Mouse (Mus musculus) CH12.LX (cell line): Measurements from ENCODE around the gene Gm9913. TPM values are rescaled to one million over a fixed set of nuclear protein-coding genes. Genes with fewer than 3 reads are reported as not detected.

Source experiments
- DNase-seq: peaks from one replicate; pipeline ENCODE4 v3.0.0-alpha.2; 2013; ENCODE audit errors: extremely low read depth
- H3K27ac ChIP-seq: 2 replicates; pipeline ENCODE4 v1.5.1; 2012; ENCODE audit warnings: low read depth, mild to moderate bottlenecking, control low read depth, moderate library complexity; ENCODE audit not compliant: insufficient read depth
- H3K27me3 ChIP-seq: replicated peaks from 2 replicates; pipeline ENCODE3; 2012; ENCODE audit warnings: inconsistent platforms
- H3K36me3 ChIP-seq, 2 experiments: replicated peaks in 1 of 2; 2 replicates each; pipeline versions ENCODE3 to v1.6.1; 2012; ENCODE audit warnings: inconsistent platforms in 1 of 2, low read length in 1 of 2, mild to moderate bottlenecking in 1 of 2, mixed read lengths in 1 of 2, moderate library complexity in 1 of 2; ENCODE audit not compliant: control insufficient read depth in 1 of 2, insufficient read depth in 1 of 2
- H3K4me1 ChIP-seq, 2 experiments: 2 replicates each; pipeline ENCODE4 v1.6.1; 2012; ENCODE audit warnings: inconsistent platforms in 1 of 2, moderate library complexity in 1 of 2; ENCODE audit not compliant: insufficient read depth in 2 of 2, control insufficient read depth in 1 of 2
- H3K4me2 ChIP-seq: 2 replicates; pipeline ENCODE4 v1.6.1; 2012; ENCODE audit warnings: low read depth, mild to moderate bottlenecking, control low read depth; ENCODE audit not compliant: poor library complexity, insufficient read depth, severe bottlenecking
- H3K4me3 ChIP-seq, 3 experiments: fragments of 150-350 bp in 1 of 3; sonication (generic) in 1 of 3; replicated peaks in 1 of 3; 2 replicates each; pipeline versions ENCODE3 to v1.5.1; 2011 to 2012; ENCODE audit warnings: low read depth in 2 of 3, low read length in 2 of 3, mild to moderate bottlenecking in 2 of 3, moderate library complexity in 2 of 3, control low read depth in 1 of 3, improper control_type of control experiment in 1 of 3, inconsistent platforms in 1 of 3, mixed read lengths in 1 of 3; ENCODE audit not compliant: poor library complexity in 1 of 3
- H3K79me2 ChIP-seq: replicated peaks from 2 replicates; pipeline ENCODE4 v1.6.1; 2012; ENCODE audit warnings: mild to moderate bottlenecking, moderate library complexity; ENCODE audit not compliant: control insufficient read depth, poor library complexity, insufficient read depth, severe bottlenecking; ENCODE audit errors: extremely low read depth
- H3K9ac ChIP-seq: 2 replicates; pipeline ENCODE4 v1.6.1; 2012; ENCODE audit warnings: low read depth, mild to moderate bottlenecking, control low read depth, moderate library complexity; ENCODE audit not compliant: insufficient read depth
- H3K9me3 ChIP-seq: replicated peaks from 2 replicates; pipeline ENCODE3; 2012; ENCODE audit warnings: low read length, inconsistent platforms, mixed read lengths
- BHLHE40 ChIP-seq: IDR thresholded peaks from 2 replicates; pipeline ENCODE4 v1.6.1; 2011; ENCODE audit warnings: mild to moderate bottlenecking, low read depth, low read length, improper control_type of control experiment
- CHD1 ChIP-seq: IDR thresholded peaks from 2 replicates; pipeline ENCODE4 v1.6.1; 2012; ENCODE audit warnings: low read depth, low read length, improper control_type of control experiment, inconsistent platforms
- ELF1 ChIP-seq: IDR thresholded peaks from 2 replicates; pipeline ENCODE4 v1.6.1; 2014; ENCODE audit warnings: low read depth, mild to moderate bottlenecking, inconsistent platforms, low read length, improper control_type of control experiment
- EP300 ChIP-seq: IDR thresholded peaks from 2 replicates; pipeline ENCODE4 v1.6.1; 2011; ENCODE audit warnings: low read length, improper control_type of control experiment
- JUN ChIP-seq: IDR thresholded peaks from 2 replicates; pipeline ENCODE4 v1.6.1; 2011; ENCODE audit warnings: low read depth, mild to moderate bottlenecking, low read length, improper control_type of control experiment, moderate library complexity; ENCODE audit not compliant: insufficient read depth
- JUND ChIP-seq: conservative IDR thresholded peaks from 2 replicates; pipeline ENCODE4 v1.6.1; 2011; ENCODE audit warnings: low read depth, low read length, improper control_type of control experiment
- MAZ ChIP-seq: IDR thresholded peaks from 2 replicates; pipeline ENCODE4 v1.6.1; 2012; ENCODE audit warnings: low read depth, mild to moderate bottlenecking, inconsistent platforms, low read length, improper control_type of control experiment, moderate library complexity
- PAX5 ChIP-seq: IDR thresholded peaks from 2 replicates; pipeline ENCODE4 v1.6.1; 2012; ENCODE audit warnings: low read length, inconsistent platforms, mixed read lengths
- POLR2A ChIP-seq: IDR thresholded peaks from 2 replicates; pipeline ENCODE4 v1.6.1; 2011; ENCODE audit warnings: low read depth, mild to moderate bottlenecking, improper control_type of control experiment, low read length
- RAD21 ChIP-seq: IDR thresholded peaks from 2 replicates; pipeline ENCODE4 v1.6.1; 2011; ENCODE audit warnings: low read depth, mild to moderate bottlenecking, low read length, improper control_type of control experiment, moderate library complexity
- TBP ChIP-seq: conservative IDR thresholded peaks from 2 replicates; pipeline ENCODE4 v1.6.1; 2011; ENCODE audit warnings: low read depth, low read length, improper control_type of control experiment
- UBTF ChIP-seq: IDR thresholded peaks from 2 replicates; pipeline ENCODE4 v1.6.1; 2012; ENCODE audit warnings: low read depth, mild to moderate bottlenecking, inconsistent platforms, low read length, improper control_type of control experiment, moderate library complexity
- USF2 ChIP-seq: conservative IDR thresholded peaks from 2 replicates; pipeline ENCODE4 v1.6.1; 2011; ENCODE audit warnings: low read depth, low read length, improper control_type of control experiment
- ZC3H11A ChIP-seq: IDR thresholded peaks from 2 replicates; pipeline ENCODE4 v1.6.1; 2012; ENCODE audit warnings: low read depth, mild to moderate bottlenecking, inconsistent platforms, low read length, improper control_type of control experiment
- ZKSCAN1 ChIP-seq: IDR thresholded peaks from 2 replicates; pipeline ENCODE4 v1.6.1; 2012; ENCODE audit warnings: low read depth, inconsistent platforms, low read length, improper control_type of control experiment, borderline replicate concordance
- dilution Hi-C: fragments of 300-500 bp; cut with MboI; formaldehyde crosslinking; loops from 2 replicates; pipeline ENCODE4 v1.14.3; 2020; ENCODE audit warnings: low sequenced_read_pairs; ENCODE audit not compliant: extremely low pct_unique_long_range_greater_than_20kb, extremely low pct_ligation_motif_present
- in situ Hi-C: fragments of 300-500 bp; cut with MboI; formaldehyde crosslinking; loops from 3 replicates; pipeline ENCODE4 v1.14.3; 2019; ENCODE audit warnings: low sequenced_read_pairs, low pct_ligation_motif_present, low pct_unique_long_range_greater_than_20kb, mixed read lengths
- polyA plus RNA-seq: library from polyadenylated mRNA; unstranded; fragments of >175 nt; gene quantifications from 2 replicates; pipeline ENCODE4 v1.2.1, GENCODE M21; 2012; ENCODE audit warnings: low read depth; ENCODE audit not compliant: insufficient read length
- total RNA-seq, 2 experiments: library from RNA; depleted of rRNA; stranded (reverse); fragments of 300-350 nt in 1 of 2; fragments of >200 nt in 1 of 2; gene quantifications; 2 replicates each; pipeline ENCODE4 v1.2.3; 2012 to 2014

Gene Gm9913
- total and polyA plus RNA-seq, 3 experiments: not detected

DNA sequence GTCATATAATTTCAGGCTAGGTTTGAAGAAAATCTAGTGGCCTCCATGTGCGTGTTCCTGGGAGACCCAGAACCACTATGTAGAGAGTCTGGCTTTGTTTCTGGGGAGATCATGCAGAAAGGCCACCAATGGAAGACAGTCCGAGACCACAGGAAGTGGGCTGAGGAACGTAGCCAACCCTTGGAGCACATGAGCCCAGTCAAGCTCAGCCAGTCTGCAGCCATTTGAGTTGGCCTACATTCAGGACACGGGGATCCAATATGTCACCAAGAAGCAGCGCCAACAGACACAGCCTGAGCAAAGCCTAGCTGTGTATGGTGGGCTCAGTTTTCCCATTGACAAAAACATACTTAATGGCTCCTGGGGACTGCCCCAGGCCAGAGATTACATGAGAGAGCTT lies 8.2 kb upstream of the Gm9913 start:
- no peak overlapping the region for H3K27ac ChIP-seq
- H3K4me1 ChIP-seq: peaks cover 3 to 5% of the 10 kb centered on the region in 2 experiments; a peak in 2 of 4 replicates
- no peak overlapping the region for H3K4me2 ChIP-seq
- dilution Hi-C loops: no loop called here
- H3K79me2 ChIP-seq: no peaks in the 10 kb centered on the region
- H3K36me3 ChIP-seq: no peaks in the 10 kb centered on the region
- no peak overlapping the region for H3K9ac ChIP-seq
- DNase-seq: no peak
- no peaks in the 10 kb centered on the region for H3K9me3 ChIP-seq
- no peak overlapping the region for H3K4me3 ChIP-seq
- no peak for TF ChIP-seq CHD1
- no peak for TF ChIP-seq BHLHE40
- no peak for TF ChIP-seq ELF1
- TF ChIP-seq JUN: no peak
- TF ChIP-seq RAD21: no peak
- TF ChIP-seq USF2: no peak
- TF ChIP-seq JUND: no peak
- in situ Hi-C loops: no loop called here
- H3K27me3 ChIP-seq: no peaks in the 10 kb centered on the region

DNA sequence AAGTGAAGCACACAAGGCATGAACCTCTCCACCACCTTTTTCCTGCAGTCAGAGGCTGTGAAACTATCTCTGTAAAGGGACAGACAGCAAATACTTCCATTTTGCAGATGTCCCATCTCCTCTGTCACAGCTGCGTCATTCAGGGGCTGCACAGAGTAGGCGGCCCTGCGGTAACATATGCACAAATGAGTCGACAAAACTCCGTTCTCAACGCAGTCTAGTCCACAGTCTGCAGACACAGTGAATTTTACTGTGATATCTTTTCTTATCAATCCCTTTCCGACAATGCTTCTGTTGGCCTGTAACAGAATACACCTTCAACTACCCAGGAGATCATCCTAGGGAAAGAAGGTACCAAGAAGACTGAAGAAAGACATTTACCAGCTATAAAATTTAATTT lies 6.7 kb upstream of the Gm9913 start:
- H3K4me2 ChIP-seq: no peak overlapping the region
- no peak for DNase-seq
- no peak overlapping the region for H3K27ac ChIP-seq
- no peaks in the 10 kb centered on the region for H3K9me3 ChIP-seq
- H3K79me2 ChIP-seq: no peaks in the 10 kb centered on the region
- H3K4me3 ChIP-seq: no peak overlapping the region
- H3K36me3 ChIP-seq: no peaks in the 10 kb centered on the region
- dilution Hi-C loops: no loop called here
- peaks cover 0 to 5% of the 10 kb centered on the region in 2 experiments; a peak in 1 of 4 replicates for H3K4me1 ChIP-seq
- in situ Hi-C loops: no loop called here
- H3K27me3 ChIP-seq: no peaks in the 10 kb centered on the region
- TF ChIP-seq TBP (no peak), EP300 (no peak), UBTF (no peak), PAX5 (no peak), JUN (no peak)
- no peak overlapping the region for H3K9ac ChIP-seq

DNA sequence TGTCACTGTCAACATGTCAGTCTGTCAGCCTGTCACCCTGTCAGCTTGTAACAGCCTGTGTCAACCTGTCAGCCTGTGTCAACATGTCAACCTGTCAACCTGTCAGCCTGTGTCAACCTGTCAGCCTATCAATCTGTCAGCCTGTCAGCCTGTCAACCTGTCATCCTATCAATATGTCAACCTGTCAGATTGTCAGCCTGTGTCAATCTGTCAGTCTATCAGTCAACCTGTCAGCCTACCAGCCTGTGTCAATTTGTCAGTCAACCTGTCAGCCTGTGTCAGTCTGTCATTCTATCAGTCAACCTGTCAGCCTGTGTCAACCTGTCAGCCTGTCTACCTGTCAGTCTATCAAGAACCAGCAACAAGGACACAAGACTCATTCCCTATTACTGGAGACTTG lies 3.4 kb upstream of the Gm9913 start:
- Histone ChIP-seq H3K79me2 (no peaks in the 10 kb centered on the region), H3K9ac (no peak overlapping the region), H3K4me1 (peaks cover 0 to 5% of the 10 kb centered on the region in 2 experiments; a peak in 1 of 4 replicates), H3K27me3 (no peaks in the 10 kb centered on the region), H3K36me3 (no peaks in the 10 kb centered on the region), H3K9me3 (peaks cover 6% of the 10 kb centered on the region), H3K4me3 (no peak overlapping the region), H3K4me2 (no peak overlapping the region), H3K27ac (no peak overlapping the region)
- in situ Hi-C loops (no loop called here), dilution Hi-C loops (no loop called here)
- no peak for DNase-seq
- TF ChIP-seq TBP (no peak), POLR2A (no peak), ZC3H11A (no peak), MAZ (no peak), ZKSCAN1 (no peak), USF2 (no peak)
